In the genomic region with DNA sequence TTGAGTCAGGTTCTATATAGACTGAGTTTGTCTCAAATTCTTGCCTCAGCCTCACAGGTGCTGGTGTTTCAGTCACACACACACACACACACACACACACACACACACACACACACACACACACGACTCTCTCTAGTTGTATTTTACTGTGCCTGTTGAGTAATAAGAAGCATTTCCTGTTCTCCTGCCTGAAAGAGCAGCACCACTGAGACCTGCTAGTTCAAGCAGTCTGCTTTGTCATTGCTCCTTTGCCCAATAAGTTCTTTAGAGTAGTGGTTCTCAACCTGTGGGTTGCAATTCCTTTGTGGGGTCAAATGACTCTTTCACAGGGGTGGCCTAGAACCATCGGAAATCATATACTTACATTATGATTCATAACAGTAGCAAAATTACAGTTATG, we compare ENCODE assay signal across 18 mouse cellular contexts. TPM values are rescaled to one million over a fixed set of nuclear protein-coding genes. Genes with fewer than 3 reads are reported as not detected.
DNase-seq lines count a peak whose midpoint lies in the region; ATAC-seq lines count a peak whose summit lies in the region.
"Had no signal": no experiment of that assay in that cellular context is flagged by ENCODE, and none has a peak within 500 bp of the region (broad histone marks: within the 10 kb centered on the region; RNA-seq: fewer than 3 reads in every experiment).

No protein-coding gene starts in this region.

- H3K27ac ChIP-seq in intestine, embryonic 15.5 days = no peak overlapping the region
- no peak overlapping the region for H3K27ac ChIP-seq in forebrain, embryonic 10.5 days

- ATAC-seq in erythroblast, adult 5-6 weeks (replicated peaks; ENCODE audit: low FRiP score, poor library complexity, severe bottlenecking) = no peak
- peak; percentile 30; the same call in 1 of the 2 replicates for ATAC-seq in intestine, embryonic 15.5 days
- ATAC-seq in megakaryocyte, adult 5-6 weeks (ENCODE audit: poor library complexity, severe bottlenecking) = peak; percentile 93
- ATAC-seq: forebrain, postnatal 0 days had no signal

- no peak overlapping the region for H3K4me2 ChIP-seq in intestine, embryonic 15.5 days (replicated peaks)

- H3K27me3 ChIP-seq in erythroblast, embryonic 14.5 days (ENCODE audit: control insufficient read depth) = no peaks in the 10 kb centered on the region
- H3K27me3 ChIP-seq in intestine, embryonic 15.5 days (replicated peaks) = no peaks in the 10 kb centered on the region
- H3K27me3 ChIP-seq in forebrain, embryonic 10.5 days (ENCODE audit: poor library complexity, severe bottlenecking) = no peaks in the 10 kb centered on the region

- H3K9me3 ChIP-seq in erythroblast, embryonic 14.5 days (ENCODE audit: control insufficient read depth, low read length) = no peaks in the 10 kb centered on the region
- no peaks in the 10 kb centered on the region for H3K9me3 ChIP-seq in intestine, embryonic 15.5 days
- H3K9me3 ChIP-seq in forebrain, embryonic 10.5 days = no peaks in the 10 kb centered on the region
- H3K9me3 ChIP-seq: G1E had no signal

- 63% methylated on average over 2 of the region's 2 CpGs for WGBS in intestine, embryonic 15.5 days
- 91% methylated on average over 2 of the region's 2 CpGs for WGBS in forebrain, embryonic 10.5 days

- peak; percentile 22 for DNase-seq in A20 (ENCODE audit: low read depth, low spot score)
- DNase-seq in forebrain, embryonic 10.5 days (ENCODE audit: extremely low spot score, low spot score) = no peak
- no peak for DNase-seq in urinary bladder, postnatal 36 days (ENCODE audit: low spot score in 2 of 2)
- no peak for DNase-seq in left cerebral cortex, adult 11 months (ENCODE audit: low spot score)
- DNase-seq: adrenal gland, adult 8-10 months; cerebellum, adult 2 months; forebrain, postnatal 0 days; gastrocnemius, postnatal 36 days; kidney, postnatal 10 days; left cerebral cortex, postnatal 4 days; lung, adult 2 months; spleen, adult 18-20 months; thymus, postnatal 4 days had no signal

- peak overlapping the region; percentile 10 for H3K4me3 ChIP-seq in erythroblast, embryonic 14.5 days (replicated peaks)
- no peak overlapping the region for H3K4me3 ChIP-seq in intestine, embryonic 15.5 days (replicated peaks)
- no peak overlapping the region for H3K4me3 ChIP-seq in forebrain, embryonic 10.5 days

- H3K4me1 ChIP-seq in erythroblast, embryonic 14.5 days (ENCODE audit: control insufficient read depth) = peaks cover 42% of the 10 kb centered on the region
- no peaks in the 10 kb centered on the region for H3K4me1 ChIP-seq in intestine, embryonic 15.5 days (replicated peaks)
- no peaks in the 10 kb centered on the region for H3K4me1 ChIP-seq in forebrain, embryonic 10.5 days

- H3K9ac ChIP-seq in intestine, embryonic 15.5 days = no peak overlapping the region
- H3K9ac ChIP-seq: forebrain, postnatal 0 days had no signal

- peaks cover 40% of the 10 kb centered on the region for H3K36me3 ChIP-seq in erythroblast, embryonic 14.5 days (ENCODE audit: control insufficient read depth)
- no peaks in the 10 kb centered on the region for H3K36me3 ChIP-seq in intestine, embryonic 15.5 days
- peaks cover 5% of the 10 kb centered on the region for H3K36me3 ChIP-seq in forebrain, embryonic 10.5 days (replicated peaks)

RNA-seq across cellular contexts. Expression of gene Map2k4, which starts 47.7 kb away (rescaled TPM):
- polyA plus RNA-seq in erythroblast, embryonic 14.5 days (2012) = 0.91 and 1.2 TPM in 2 replicates
- 19.4 and 33.9 TPM in 2 replicates for total RNA-seq in erythroblast, adult 5-6 weeks (2015; ENCODE audit: low replicate concordance)
- 12.8 and 17.2 TPM in 2 replicates for total RNA-seq in erythroblast, adult 5-6 weeks (2017; ENCODE audit: low replicate concordance)
- polyA plus RNA-seq in intestine, embryonic 15.5 days (2015; fragmentation: Nextera tagmentation; extraction: Ambion mirVana) = 54.8 and 57.8 TPM in 2 replicates
- total RNA-seq in megakaryocyte, adult 5-6 weeks (2015) = 57.5 and 63.1 TPM in 2 replicates
- 29.1 and 40.5 TPM in 2 replicates for total RNA-seq in megakaryocyte, adult 5-6 weeks (2017)
- polyA plus RNA-seq in forebrain, embryonic 10.5 days (2016; fragmentation: Nextera tagmentation; extraction: Ambion mirVana) = 65.8 and 67.8 TPM in 2 replicates

Comparison
In these comparisons a context has a peak if more than half of its experiments do, and no peak if none do; other contexts are left out.
1. RNA of gene Map2k4, which starts 47.7 kb away (polyA plus RNA-seq): 65.8 to 67.8 TPM in forebrain, embryonic 10.5 days and 54.8 to 57.8 TPM in intestine, embryonic 15.5 days; 0.91 to 1.2 TPM in erythroblast, embryonic 14.5 days; every median in the first group is over 10 times any median in the second.